Mouse (Mus musculus): ENCODE results near the gene Mbd5. TPM values are rescaled to one million over a fixed set of nuclear protein-coding genes. Genes with fewer than 3 reads are reported as not detected.

Mbd5 gene
- polyA plus RNA-seq (2015; fragmentation: Nextera tagmentation; extraction: Ambion mirVana), result 26.4 and 27.5 TPM in 2 replicates

DNA sequence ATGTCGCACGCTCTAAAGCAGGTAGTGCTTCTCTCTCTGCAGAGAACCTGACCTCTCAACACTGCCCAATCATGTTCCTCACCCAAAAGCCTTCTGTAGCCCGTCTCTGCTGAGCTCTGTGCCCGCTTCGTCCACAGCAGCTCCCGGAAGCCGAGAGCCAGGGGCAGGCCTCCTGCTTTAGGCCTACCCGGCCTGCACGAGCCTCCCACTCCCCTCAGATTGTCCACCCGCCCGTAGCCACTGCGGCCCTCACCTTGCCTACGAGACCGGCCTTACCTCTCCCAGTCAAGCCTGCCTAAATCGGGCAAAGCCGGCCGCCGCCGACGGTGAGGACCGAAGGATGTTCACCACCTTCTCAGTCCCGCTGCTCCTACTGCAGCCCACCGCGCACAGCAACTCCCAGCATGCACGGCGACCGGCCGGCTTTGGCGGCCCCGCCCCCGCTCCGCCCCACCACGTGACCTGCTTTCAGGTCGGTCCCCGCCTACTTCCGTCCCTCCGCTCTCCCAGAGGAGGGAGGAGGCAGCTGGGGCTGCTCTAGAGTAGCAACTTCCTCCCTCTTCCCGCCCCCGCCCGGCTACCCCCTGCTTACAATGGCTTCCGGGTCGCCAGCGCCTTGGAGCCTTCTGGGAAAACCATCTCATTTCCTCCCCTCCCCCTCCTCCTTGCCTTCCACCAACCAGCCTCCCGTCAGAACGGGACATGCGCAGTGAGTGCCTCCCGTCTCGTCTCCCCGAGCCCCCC is at the start of gene Mbd5:
TSS of gene Mbd5 (plus strand) at position 668 of the 744 bp plus-strand sequence.
- WGBS, result under 1% methylated on average over 48 of the region's 49 CpGs

GRCm38 (mm10) chr2:48908866-48909265 is 40.4 kb upstream of the Mbd5 start:
- H3K36me3 ChIP-seq (ENCODE audit: control insufficient read depth, insufficient read depth, low read length), result peaks cover 17% of the 10 kb centered on the region; the same call in 1 of the 2 replicates
- no peak overlapping the region for H3K4me2 ChIP-seq (ENCODE audit: low read depth, low read length)
- no peak overlapping the region for H3K4me3 ChIP-seq (replicated peaks; ENCODE audit: low read length)
- no peaks in the 10 kb centered on the region for H3K9me3 ChIP-seq (replicated peaks; ENCODE audit: control insufficient read depth, low read length)
- H3K4me1 ChIP-seq (ENCODE audit: control insufficient read depth, insufficient read depth, low read length), result no peaks in the 10 kb centered on the region
- no peak overlapping the region for H3K9ac ChIP-seq (ENCODE audit: low read length)
- no peak overlapping the region for H3K27ac ChIP-seq (ENCODE audit: low read length)
- WGBS, result 45% methylated on average over 2 of the region's 2 CpGs
- H3K27me3 ChIP-seq (ENCODE audit: control insufficient read depth, insufficient read depth, low read length), result no peaks in the 10 kb centered on the region
- ATAC-seq (ENCODE audit: insufficient read depth, low FRiP score), result no peak

More for the DNA sequence above, at the start of gene Mbd5:
- H3K27ac ChIP-seq (ENCODE audit: low read length), result peak within 1 kb of the TSS; percentile 98
- peak within 1 kb of the TSS; percentile 96 for H3K9ac ChIP-seq (ENCODE audit: low read length)
- peak; percentile 100 for ATAC-seq (ENCODE audit: insufficient read depth, low FRiP score)
- H3K4me3 ChIP-seq (replicated peaks; ENCODE audit: low read length), result peak within 1 kb of the TSS; percentile 95
- H3K27me3 ChIP-seq (ENCODE audit: control insufficient read depth, insufficient read depth, low read length), result no peaks in the 10 kb centered on the region
- no peaks in the 10 kb centered on the region for H3K36me3 ChIP-seq (ENCODE audit: control insufficient read depth, insufficient read depth, low read length)
- H3K4me1 ChIP-seq (ENCODE audit: control insufficient read depth, insufficient read depth, low read length), result peaks cover 3% of the 10 kb centered on the region
- H3K9me3 ChIP-seq (replicated peaks; ENCODE audit: control insufficient read depth, low read length), result no peaks in the 10 kb centered on the region
- H3K4me2 ChIP-seq (ENCODE audit: low read depth, low read length), result peak within 1 kb of the TSS; percentile 80

- H3K4me2 ChIP-seq (ENCODE audit: low read depth, low read length), result no peak overlapping the region
- no peak overlapping the region for H3K27ac ChIP-seq (ENCODE audit: low read length)
- no peaks in the 10 kb centered on the region for H3K27me3 ChIP-seq (ENCODE audit: control insufficient read depth, insufficient read depth, low read length)
- 0 out of 2 replicates have a peak, but pooled peaks cover 2% of the 10 kb centered on the region for H3K36me3 ChIP-seq (ENCODE audit: control insufficient read depth, insufficient read depth, low read length)
- H3K4me3 ChIP-seq (replicated peaks; ENCODE audit: low read length), result no peak overlapping the region
- WGBS, result 69% methylated on average over 1 of the region's 1 CpGs
- no peaks in the 10 kb centered on the region for H3K9me3 ChIP-seq (replicated peaks; ENCODE audit: control insufficient read depth, low read length)
- ATAC-seq (ENCODE audit: insufficient read depth, low FRiP score), result no peak
- no peaks in the 10 kb centered on the region for H3K4me1 ChIP-seq (ENCODE audit: control insufficient read depth, insufficient read depth, low read length)
- H3K9ac ChIP-seq (ENCODE audit: low read length), result no peak overlapping the region
Measured at GRCm38 (mm10) chr2:48914185-48914584, 35.1 kb upstream of the Mbd5 start.

DNA sequence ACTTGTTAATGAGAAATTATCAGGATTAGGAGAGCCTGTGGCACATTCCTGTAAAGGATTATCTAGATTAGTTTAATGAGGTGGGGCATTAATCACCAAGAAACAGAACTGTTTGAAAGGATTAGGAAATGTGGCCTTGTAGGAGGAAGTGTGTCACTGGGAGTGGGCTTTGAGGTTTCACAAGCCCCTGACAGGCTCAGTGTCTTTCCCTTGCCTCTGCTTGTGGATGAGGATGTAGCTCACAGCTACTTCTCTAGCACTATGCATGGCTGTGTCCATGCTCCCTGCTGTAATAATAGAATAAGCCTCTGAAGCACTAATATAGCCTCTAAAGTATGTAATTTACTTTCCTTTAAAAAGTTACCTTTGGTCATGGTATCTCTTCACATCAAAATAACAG is 33.5 kb upstream of the Mbd5 start:
- no peak for ATAC-seq (ENCODE audit: insufficient read depth, low FRiP score)
- Histone ChIP-seq H3K36me3 (ENCODE audit: control insufficient read depth, insufficient read depth, low read length) (0 out of 2 replicates have a peak, but pooled peaks cover 2% of the 10 kb centered on the region), H3K4me2 (ENCODE audit: low read depth, low read length) (no peak overlapping the region), H3K27me3 (ENCODE audit: control insufficient read depth, insufficient read depth, low read length) (no peaks in the 10 kb centered on the region), H3K4me1 (ENCODE audit: control insufficient read depth, insufficient read depth, low read length) (no peaks in the 10 kb centered on the region), H3K27ac (ENCODE audit: low read length) (no peak overlapping the region), H3K4me3 (replicated peaks; ENCODE audit: low read length) (no peak overlapping the region), H3K9me3 (replicated peaks; ENCODE audit: control insufficient read depth, low read length) (no peaks in the 10 kb centered on the region), H3K9ac (ENCODE audit: low read length) (no peak overlapping the region)

- Histone ChIP-seq H3K9me3 (replicated peaks; ENCODE audit: control insufficient read depth, low read length) (no peaks in the 10 kb centered on the region), H3K4me2 (ENCODE audit: low read depth, low read length) (no peak overlapping the region), H3K4me3 (replicated peaks; ENCODE audit: low read length) (no peak overlapping the region), H3K4me1 (ENCODE audit: control insufficient read depth, insufficient read depth, low read length) (no peaks in the 10 kb centered on the region), H3K36me3 (ENCODE audit: control insufficient read depth, insufficient read depth, low read length) (no peaks in the 10 kb centered on the region), H3K9ac (ENCODE audit: low read length) (no peak overlapping the region), H3K27ac (ENCODE audit: low read length) (no peak overlapping the region), H3K27me3 (ENCODE audit: control insufficient read depth, insufficient read depth, low read length) (no peaks in the 10 kb centered on the region)
- no peak for ATAC-seq (ENCODE audit: insufficient read depth, low FRiP score)
- 84% methylated on average over 2 of the region's 2 CpGs for WGBS
Measured at GRCm38 (mm10) chr2:48935058-48935457, 14.2 kb upstream of the Mbd5 start.

- H3K4me1 ChIP-seq (ENCODE audit: control insufficient read depth, insufficient read depth, low read length), result peaks cover 3% of the 10 kb centered on the region
- no peaks in the 10 kb centered on the region for H3K27me3 ChIP-seq (ENCODE audit: control insufficient read depth, insufficient read depth, low read length)
- no peak overlapping the region for H3K27ac ChIP-seq (ENCODE audit: low read length)
- peak overlapping the region; percentile 80 for H3K4me2 ChIP-seq (ENCODE audit: low read depth, low read length)
- no peaks in the 10 kb centered on the region for H3K36me3 ChIP-seq (ENCODE audit: control insufficient read depth, insufficient read depth, low read length)
- 64% methylated on average over 3 of the region's 3 CpGs for WGBS
- H3K9me3 ChIP-seq (replicated peaks; ENCODE audit: control insufficient read depth, low read length), result no peaks in the 10 kb centered on the region
- peak overlapping the region; percentile 95 for H3K4me3 ChIP-seq (replicated peaks; ENCODE audit: low read length)
- ATAC-seq (ENCODE audit: insufficient read depth, low FRiP score), result no peak
- no peak overlapping the region for H3K9ac ChIP-seq (ENCODE audit: low read length)
Measured at GRCm38 (mm10) chr2:48947761-48948160, 1.5 kb upstream of the Mbd5 start.

DNA sequence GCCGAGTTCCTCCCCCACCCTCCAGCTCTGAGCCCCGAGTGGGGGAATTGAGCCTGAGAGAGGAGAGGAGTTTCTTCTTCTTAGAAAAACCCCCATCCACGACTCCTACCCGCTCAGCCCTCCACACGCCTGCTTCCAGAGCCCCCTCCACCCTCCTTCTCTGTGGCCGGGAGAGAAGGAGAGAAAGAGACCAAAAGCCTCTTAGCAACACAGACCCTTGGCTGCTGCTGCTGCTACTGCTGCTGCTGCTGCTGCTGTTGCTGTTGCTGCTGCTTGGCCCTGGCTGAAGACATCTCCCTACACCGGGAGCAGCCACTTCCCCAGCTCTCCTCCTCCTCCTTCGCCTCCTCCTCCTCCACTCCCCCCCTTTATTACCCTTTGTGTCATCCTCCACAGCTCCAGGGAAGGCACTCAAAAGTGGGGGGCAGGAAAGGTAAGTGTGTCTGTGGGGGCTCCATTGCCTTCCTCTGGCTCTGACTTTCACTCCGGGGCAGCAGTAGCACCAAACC is 489 bp downstream of the Mbd5 start:
- Histone ChIP-seq H3K4me3 (replicated peaks; ENCODE audit: low read length) (peak overlapping the region; percentile 95), H3K4me2 (ENCODE audit: low read depth, low read length) (peak overlapping the region; percentile 65), H3K9me3 (replicated peaks; ENCODE audit: control insufficient read depth, low read length) (no peaks in the 10 kb centered on the region), H3K27me3 (ENCODE audit: control insufficient read depth, insufficient read depth, low read length) (no peaks in the 10 kb centered on the region), H3K27ac (ENCODE audit: low read length) (peak overlapping the region; percentile 98), H3K36me3 (ENCODE audit: control insufficient read depth, insufficient read depth, low read length) (no peaks in the 10 kb centered on the region), H3K9ac (ENCODE audit: low read length) (peak overlapping the region; percentile 96), H3K4me1 (ENCODE audit: control insufficient read depth, insufficient read depth, low read length) (peaks cover 3% of the 10 kb centered on the region)
- WGBS, result 0% methylated on average over 9 of the region's 9 CpGs
- peak; percentile 44 for ATAC-seq (ENCODE audit: insufficient read depth, low FRiP score)

GRCm38 (mm10) chr2:48950252-48950315 is 776 bp downstream of the Mbd5 start, which contains the start of gene Orc4:
Gene Orc4, minus strand, starts transcription at chr2:48950277.
- no peaks in the 10 kb centered on the region for H3K36me3 ChIP-seq (ENCODE audit: control insufficient read depth, insufficient read depth, low read length)
- no peaks in the 10 kb centered on the region for H3K9me3 ChIP-seq (replicated peaks; ENCODE audit: control insufficient read depth, low read length)
- WGBS, result 0% methylated on average over 2 of the region's 2 CpGs
- peak within 1 kb of the TSS; percentile 95 for H3K4me3 ChIP-seq (replicated peaks; ENCODE audit: low read length)
- ATAC-seq (ENCODE audit: insufficient read depth, low FRiP score), result no peak
- H3K4me1 ChIP-seq (ENCODE audit: control insufficient read depth, insufficient read depth, low read length), result peaks cover 3% of the 10 kb centered on the region
- H3K27me3 ChIP-seq (ENCODE audit: control insufficient read depth, insufficient read depth, low read length), result no peaks in the 10 kb centered on the region
- H3K9ac ChIP-seq (ENCODE audit: low read length), result peak within 1 kb of the TSS; percentile 96
- H3K4me2 ChIP-seq (ENCODE audit: low read depth, low read length), result peak within 1 kb of the TSS; percentile 65
- peak within 1 kb of the TSS; percentile 98 for H3K27ac ChIP-seq (ENCODE audit: low read length)

GRCm38 (mm10) chr2:48950316-48950880 is 1.1 kb downstream of the Mbd5 start:
- H3K27ac ChIP-seq (ENCODE audit: low read length), result peak overlapping the region; percentile 98
- ATAC-seq (ENCODE audit: insufficient read depth, low FRiP score), result no peak
- H3K36me3 ChIP-seq (ENCODE audit: control insufficient read depth, insufficient read depth, low read length), result no peaks in the 10 kb centered on the region
- 1% methylated on average over 6 of the region's 6 CpGs for WGBS
- no peaks in the 10 kb centered on the region for H3K9me3 ChIP-seq (replicated peaks; ENCODE audit: control insufficient read depth, low read length)
- peaks cover 3% of the 10 kb centered on the region for H3K4me1 ChIP-seq (ENCODE audit: control insufficient read depth, insufficient read depth, low read length)
- peak overlapping the region; percentile 96 for H3K9ac ChIP-seq (ENCODE audit: low read length)
- H3K4me2 ChIP-seq (ENCODE audit: low read depth, low read length), result peak overlapping the region; percentile 65
- H3K27me3 ChIP-seq (ENCODE audit: control insufficient read depth, insufficient read depth, low read length), result no peaks in the 10 kb centered on the region
- peak overlapping the region; percentile 95 for H3K4me3 ChIP-seq (replicated peaks; ENCODE audit: low read length)
